In the genomic region with DNA sequence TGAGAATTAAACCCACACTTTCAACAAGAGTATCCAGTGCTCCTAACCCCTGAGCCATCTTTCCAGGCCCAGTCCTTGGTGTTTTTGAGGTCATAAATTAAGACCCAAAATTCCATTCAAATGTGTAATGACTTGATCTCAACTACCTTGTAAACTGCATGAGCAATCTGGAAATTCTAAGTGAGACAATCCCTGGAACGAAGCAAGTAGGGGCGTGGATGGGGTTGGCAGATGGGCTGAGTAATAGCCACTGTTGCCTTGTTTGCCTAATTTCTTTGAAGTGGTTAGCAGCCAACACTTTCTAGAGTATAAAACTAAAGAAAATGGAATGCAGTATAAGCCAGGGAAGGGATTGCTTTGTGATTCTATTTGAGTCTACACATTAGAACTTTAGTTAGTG, we compare ENCODE assay signal across 19 mouse cellular contexts.
DNase-seq lines count a peak whose midpoint lies in the region; ATAC-seq and TF ChIP-seq lines count a peak whose summit lies in the region.
"Had no signal": no experiment of that assay in that cellular context is flagged by ENCODE, and none has a peak within 500 bp of the region (broad histone marks: within the 10 kb centered on the region; RNA-seq: fewer than 3 reads in every experiment).

No protein-coding gene starts in this region.

- H3K4me1 ChIP-seq in midbrain, embryonic 11.5 days (ENCODE audit: control insufficient read depth, insufficient read depth, low read length): peaks cover 7% of the 10 kb centered on the region
- peaks cover 10% of the 10 kb centered on the region for H3K4me1 ChIP-seq in midbrain, embryonic 15.5 days
- no peaks in the 10 kb centered on the region for H3K4me1 ChIP-seq in forebrain, embryonic 11.5 days (replicated peaks; ENCODE audit: control insufficient read depth, insufficient read depth, low read length)
- H3K4me1 ChIP-seq: embryonic facial prominence, embryonic 13.5 days had no signal

- no peak overlapping the region for H3K4me2 ChIP-seq in midbrain, embryonic 11.5 days
- no peak overlapping the region for H3K4me2 ChIP-seq in midbrain, embryonic 15.5 days
- H3K4me2 ChIP-seq in forebrain, embryonic 11.5 days (ENCODE audit: low read depth, low read length, severe bottlenecking): no peak overlapping the region
- H3K4me2 ChIP-seq: embryonic facial prominence, embryonic 13.5 days; heart, embryonic 12.5 days; hindbrain, embryonic 14.5 days had no signal

- POLR2A ChIA-PET in Patski (lab: Charles Lee): no interaction called here

- H3K36me3 ChIP-seq in midbrain, embryonic 11.5 days (ENCODE audit: control insufficient read depth, insufficient read depth, low read length): no peaks in the 10 kb centered on the region
- H3K36me3 ChIP-seq in midbrain, embryonic 15.5 days (replicated peaks): no peaks in the 10 kb centered on the region
- H3K36me3 ChIP-seq in C2C12 (ENCODE audit: control insufficient read depth, insufficient read depth): no peaks in the 10 kb centered on the region
- H3K36me3 ChIP-seq in forebrain, embryonic 11.5 days (ENCODE audit: control insufficient read depth, insufficient read depth, low read length): no peaks in the 10 kb centered on the region
- H3K36me3 ChIP-seq: embryonic facial prominence, embryonic 13.5 days; heart, embryonic 12.5 days; hindbrain, embryonic 10.5 days had no signal

- no peak overlapping the region for H3K27ac ChIP-seq in midbrain, embryonic 11.5 days (ENCODE audit: low read depth, low read length)
- no peak overlapping the region for H3K27ac ChIP-seq in midbrain, embryonic 15.5 days
- H3K27ac ChIP-seq in forebrain, embryonic 11.5 days (ENCODE audit: low read depth, low read length): no peak overlapping the region
- H3K27ac ChIP-seq: embryonic facial prominence, embryonic 13.5 days; gastrocnemius, adult 2 months; hindbrain, embryonic 10.5 days; hindbrain, embryonic 14.5 days had no signal

- 97% methylated on average over 2 of the region's 2 CpGs for WGBS in midbrain, embryonic 11.5 days
- 91% methylated on average over 2 of the region's 2 CpGs for WGBS in midbrain, embryonic 15.5 days
- WGBS in forebrain, embryonic 11.5 days: 93% methylated on average over 2 of the region's 2 CpGs

- no peak overlapping the region for H3K9ac ChIP-seq in midbrain, embryonic 11.5 days (ENCODE audit: low read length)
- no peak overlapping the region for H3K9ac ChIP-seq in midbrain, embryonic 15.5 days
- no peak overlapping the region for H3K9ac ChIP-seq in forebrain, embryonic 11.5 days (ENCODE audit: low read length)
- H3K9ac ChIP-seq: embryonic facial prominence, embryonic 13.5 days; heart, embryonic 12.5 days; hindbrain, embryonic 14.5 days had no signal

- H3ac ChIP-seq in C2C12 (ENCODE audit: control insufficient read depth, insufficient read length, low read depth): no peak overlapping the region

- no peak overlapping the region for H3K4me3 ChIP-seq in midbrain, embryonic 11.5 days (ENCODE audit: low read depth, low read length)
- H3K4me3 ChIP-seq in midbrain, embryonic 15.5 days: no peak overlapping the region
- no peak overlapping the region for H3K4me3 ChIP-seq in C2C12 (ENCODE audit: insufficient read depth, poor library complexity, severe bottlenecking)
- H3K4me3 ChIP-seq in forebrain, embryonic 11.5 days (ENCODE audit: low read depth, low read length): no peak overlapping the region
- H3K4me3 ChIP-seq: embryonic facial prominence, embryonic 13.5 days; gastrocnemius, adult 2 months; heart, embryonic 12.5 days; hindbrain, embryonic 10.5 days had no signal

- CTCF ChIA-PET in Patski (lab: Charles Lee): no interaction called here

- no peak for ATAC-seq in midbrain, embryonic 11.5 days (ENCODE audit: low FRiP score)
- ATAC-seq in midbrain, embryonic 15.5 days (replicated peaks): no peak
- peak; percentile 87 for ATAC-seq in Patski
- ATAC-seq in forebrain, embryonic 11.5 days (replicated peaks; ENCODE audit: low FRiP score): no peak
- ATAC-seq: forebrain, embryonic 14.5 days had no signal

- in situ Hi-C loops in Patski (cut with MboI; ENCODE audit: low pct_unique_long_range_greater_than_20kb): no loop called here

- H3K27me3 ChIP-seq in midbrain, embryonic 11.5 days (ENCODE audit: control insufficient read depth, insufficient read depth, low read length): no peaks in the 10 kb centered on the region
- no peaks in the 10 kb centered on the region for H3K27me3 ChIP-seq in midbrain, embryonic 15.5 days (replicated peaks)
- H3K27me3 ChIP-seq in C2C12 (ENCODE audit: control insufficient read depth, insufficient read depth, insufficient read length) (no peaks in the 10 kb centered on the region), Patski (no peaks in the 10 kb centered on the region)
- H3K27me3 ChIP-seq in forebrain, embryonic 11.5 days (ENCODE audit: control insufficient read depth, insufficient read depth, low read length): peaks cover 3% of the 10 kb centered on the region
- H3K27me3 ChIP-seq: CH12.LX; embryonic facial prominence, embryonic 13.5 days; heart, embryonic 12.5 days had no signal

- TF ChIP-seq CTCF in C2C12 (IDR thresholded peaks at IDR 0.05; ENCODE audit: control insufficient read depth, insufficient read depth, insufficient read length) (no peak), Patski (IDR thresholded peaks at IDR 0.05) (no peak)

- H3K9me3 ChIP-seq in midbrain, embryonic 11.5 days (ENCODE audit: control insufficient read depth, low read length): no peaks in the 10 kb centered on the region
- no peaks in the 10 kb centered on the region for H3K9me3 ChIP-seq in midbrain, embryonic 15.5 days
- H3K9me3 ChIP-seq in forebrain, embryonic 11.5 days (ENCODE audit: control insufficient read depth, low read length): no peaks in the 10 kb centered on the region
- H3K9me3 ChIP-seq: embryonic facial prominence, embryonic 13.5 days; heart, embryonic 12.5 days; hindbrain, embryonic 10.5 days had no signal

- H3K79me2 ChIP-seq in C2C12 (ENCODE audit: control insufficient read depth, insufficient read depth): no peaks in the 10 kb centered on the region

- DNase-seq in midbrain, embryonic 11.5 days (ENCODE audit: low spot score, missing footprints): peak; percentile 17
- peak; percentile 73 for DNase-seq in Patski (ENCODE audit: low read depth, low spot score)
- peak; percentile 27 for DNase-seq in skeletal muscle tissue, adult 2 months (ENCODE audit: low read depth, low spot score)
- no peak for DNase-seq in forebrain, embryonic 11.5 days (ENCODE audit: low spot score)
- DNase-seq in spleen, postnatal 4 days (ENCODE audit: low spot score in 2 of 2): no peak
- DNase-seq: adrenal gland, postnatal 10 days; cerebellum, adult 11 months; cerebellum, adult 8-10 months; cerebellum, postnatal 14 days; gastrocnemius, adult 2 months; gastrocnemius, postnatal 25 days had no signal

- H3K79me3 ChIP-seq in C2C12 (ENCODE audit: low read depth): no peaks in the 10 kb centered on the region

TF ChIP-seq in C2C12, 6 proteins besides CTCF, POLR2A, EP300 and RAD21:
- TF ChIP-seq MAX (IDR thresholded peaks at IDR 0.05) (peak; percentile 53), CEBPB (IDR thresholded peaks at IDR 0.05; ENCODE audit: low read depth) (peak; percentile 62), USF1 (IDR thresholded peaks at IDR 0.05; ENCODE audit: low read depth) (no peak), FOSL1 (IDR thresholded peaks at IDR 0.05; ENCODE audit: insufficient read depth, low read length, poor library complexity, severe bottlenecking) (peak; percentile 67), MYOD1 (IDR thresholded peaks at IDR 0.05; ENCODE audit: control insufficient read depth, insufficient read length, low read depth) (no peak), MYOG (IDR thresholded peaks at IDR 0.05; ENCODE audit: control insufficient read depth, extremely low read depth, insufficient read length) (no peak)

Comparison
In these comparisons a context has a peak if more than half of its experiments do, and no peak if none do; other contexts are left out.
1. DNase-seq: peak in midbrain, embryonic 11.5 days (single experiment), Patski (single experiment) and skeletal muscle tissue, adult 2 months (single experiment); none in forebrain, embryonic 11.5 days (single experiment) and spleen, postnatal 4 days (0 of 2).